Mouse (Mus musculus) fibroblast of lung, adult 2 months (primary cell): ENCODE measurements around the gene Dnajc17.

Experiments
- DNase-seq: peaks from one replicate; pipeline ENCODE4 v3.0.0-alpha.2; 2011; ENCODE audit warnings: low read depth

The Dnajc17 gene

DNA sequence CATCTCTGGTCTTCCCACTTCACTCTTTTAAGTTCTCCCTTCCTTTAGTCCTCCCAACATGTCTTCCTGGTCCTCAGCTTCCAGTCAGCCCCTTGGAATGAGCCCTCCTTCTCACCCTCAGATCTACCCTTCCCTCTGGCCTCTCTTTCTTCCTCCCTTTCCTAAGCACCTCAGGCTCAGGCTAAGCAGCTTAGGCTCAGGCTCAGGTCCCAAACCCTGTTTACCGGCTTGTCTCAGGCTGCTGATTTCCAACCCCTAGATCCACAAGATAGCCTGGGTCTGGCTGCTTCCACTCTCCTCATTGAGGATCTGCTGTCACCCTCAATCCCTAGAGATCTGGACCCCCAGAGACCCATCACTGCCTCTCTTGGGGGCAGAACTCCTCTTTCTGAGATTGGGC lies 10.5 kb downstream of the Dnajc17 start:
- DNase-seq, result no peak

DNA sequence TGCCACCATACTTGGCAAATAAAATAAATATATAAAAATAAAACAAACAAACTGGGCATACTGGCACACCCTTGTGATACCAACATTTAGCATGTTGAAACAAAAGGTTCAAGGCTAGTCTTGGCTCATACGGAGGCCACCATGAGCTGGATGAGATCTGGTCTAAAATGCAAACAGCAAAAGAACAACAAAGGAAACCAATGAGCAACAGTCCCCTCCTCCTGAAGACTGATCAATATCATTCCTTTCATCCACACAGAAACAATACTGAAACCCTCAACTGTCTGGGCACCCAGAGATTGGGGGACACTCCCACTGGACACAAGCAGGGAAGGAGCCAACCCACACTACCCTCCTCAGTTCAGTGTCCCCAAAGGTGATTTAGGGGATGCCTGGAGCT lies 11.1 kb downstream of the Dnajc17 start:
- no peak for DNase-seq

DNA sequence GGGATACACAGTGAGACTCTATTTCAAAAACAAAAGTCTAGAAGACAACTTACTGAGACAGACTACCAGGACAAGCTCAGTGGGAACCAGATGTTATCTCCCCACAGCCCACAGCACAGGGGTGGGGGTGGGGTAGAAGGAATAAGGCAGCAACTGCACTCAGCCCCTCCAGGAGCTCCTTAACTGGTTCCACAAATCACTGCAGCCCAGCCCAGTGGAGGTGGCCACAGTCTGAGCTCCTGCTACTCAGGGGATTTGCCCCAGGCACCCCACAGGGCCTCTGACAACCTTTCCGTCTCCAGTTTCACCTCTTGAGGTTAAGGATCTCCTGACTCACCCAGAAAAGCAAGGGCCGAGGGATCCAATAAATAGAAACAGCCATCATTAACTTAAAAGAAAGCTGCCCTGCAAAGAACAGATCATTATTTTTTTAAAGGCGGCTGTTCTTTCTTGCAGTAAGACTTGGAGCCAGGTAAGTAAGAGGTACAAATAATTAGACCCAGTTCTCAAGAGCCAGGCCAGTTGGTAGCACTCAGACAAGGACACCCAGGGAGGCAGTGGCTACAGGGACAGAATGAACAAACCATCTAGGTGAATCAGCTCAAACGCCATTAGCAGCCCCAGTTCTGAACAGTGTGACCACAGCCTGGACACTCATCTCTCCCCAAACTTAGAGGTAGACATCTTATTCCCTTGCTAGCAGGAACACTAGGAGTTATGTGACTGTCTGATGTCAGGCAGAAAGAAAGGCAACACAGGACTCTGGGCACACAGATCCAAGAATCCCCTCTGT lies 12.1 kb downstream of the Dnajc17 start:
- DNase-seq, result no peak

DNA sequence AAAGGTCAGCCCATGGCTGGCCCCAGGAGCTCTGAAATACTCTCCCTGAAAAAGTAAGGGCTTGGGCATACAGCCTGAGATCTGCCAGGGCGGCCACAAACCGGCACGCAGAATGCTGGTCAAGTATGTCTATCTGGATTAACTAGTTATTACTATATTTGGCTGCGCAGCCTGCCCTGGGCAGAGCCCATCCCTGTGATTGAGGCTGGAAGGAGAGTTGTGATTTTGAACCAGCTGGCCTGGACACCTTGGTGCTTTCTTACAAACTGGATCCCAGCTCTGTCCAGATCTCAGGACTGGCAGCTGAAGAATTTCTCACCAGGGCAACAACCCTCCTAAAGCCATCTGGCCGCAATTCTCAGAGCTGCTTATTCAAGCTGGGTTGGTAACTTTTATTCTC lies 14.5 kb downstream of the Dnajc17 start:
- DNase-seq, result no peak

DNA sequence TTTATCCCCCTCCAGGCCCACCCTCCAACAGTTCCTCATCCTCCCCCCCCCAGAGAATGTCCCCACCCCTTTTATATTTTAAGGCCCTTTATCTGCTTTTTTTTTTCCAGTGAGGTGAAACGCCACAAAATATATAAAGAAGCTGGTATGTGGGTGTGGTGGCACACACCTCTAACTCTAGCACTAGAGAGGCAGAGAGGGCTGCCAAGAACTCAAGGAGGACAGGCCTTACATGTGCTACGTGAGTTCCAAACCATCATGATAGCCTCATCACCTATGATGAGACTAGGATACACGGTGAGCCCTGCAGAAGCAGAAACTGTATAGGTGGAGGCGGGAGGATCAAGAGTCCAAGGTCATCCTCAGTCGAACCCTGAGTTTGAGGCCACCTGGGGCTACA lies 17.6 kb downstream of the Dnajc17 start:
- no peak for DNase-seq

DNA sequence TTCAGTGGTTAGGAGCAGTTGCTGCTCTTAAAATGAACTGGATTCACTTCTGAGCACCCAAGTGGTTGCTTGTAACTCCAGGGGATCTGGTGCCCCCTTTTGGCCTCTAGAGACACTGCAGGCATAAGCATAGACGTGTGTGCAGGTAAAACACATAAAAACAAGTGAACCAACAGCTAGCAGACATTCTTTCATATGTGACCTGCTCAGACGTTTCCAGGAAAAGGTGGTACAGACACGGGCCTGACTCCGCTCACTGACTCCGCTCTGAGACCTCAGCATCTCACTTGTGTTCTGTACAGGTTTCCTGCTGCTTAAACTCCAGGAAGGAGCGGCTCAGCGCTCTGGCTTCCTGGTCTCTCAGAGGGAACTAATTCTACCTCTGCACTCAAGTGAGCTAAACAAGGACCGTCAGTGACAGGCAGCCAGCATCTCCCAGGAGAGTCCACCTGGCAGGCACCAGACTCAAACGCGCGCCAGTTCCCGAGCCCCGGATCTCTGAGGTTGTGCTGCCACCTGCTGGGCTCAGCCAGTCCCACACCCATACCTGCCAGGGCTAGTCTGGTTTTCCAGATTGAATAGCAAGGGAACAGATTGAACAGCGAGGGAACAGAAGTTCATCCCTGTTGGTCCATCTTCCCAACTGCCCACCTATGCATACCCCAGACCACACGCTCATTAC lies 19.4 kb downstream of the Dnajc17 start:
- no peak for DNase-seq

DNA sequence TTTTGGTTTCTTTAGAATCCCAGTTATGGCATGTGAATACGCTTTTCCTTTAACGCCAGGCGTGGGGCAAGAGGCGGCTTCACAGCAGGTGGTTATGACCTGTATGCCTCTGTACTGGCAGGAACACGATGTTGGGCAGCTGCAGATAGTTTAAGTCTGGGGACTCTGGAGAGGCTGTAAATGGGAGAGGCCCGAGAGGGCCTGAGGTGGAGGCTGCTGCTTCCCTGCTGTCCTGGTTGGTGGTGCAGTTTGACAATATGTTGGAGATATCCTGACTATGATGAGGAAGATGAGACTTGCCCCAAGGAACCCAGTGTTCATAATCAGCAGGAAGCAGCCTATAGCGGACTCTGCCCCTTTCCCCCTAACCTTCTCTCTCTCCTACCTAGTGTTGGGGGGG lies 25.7 kb downstream of the Dnajc17 start:
- DNase-seq, result no peak

DNA sequence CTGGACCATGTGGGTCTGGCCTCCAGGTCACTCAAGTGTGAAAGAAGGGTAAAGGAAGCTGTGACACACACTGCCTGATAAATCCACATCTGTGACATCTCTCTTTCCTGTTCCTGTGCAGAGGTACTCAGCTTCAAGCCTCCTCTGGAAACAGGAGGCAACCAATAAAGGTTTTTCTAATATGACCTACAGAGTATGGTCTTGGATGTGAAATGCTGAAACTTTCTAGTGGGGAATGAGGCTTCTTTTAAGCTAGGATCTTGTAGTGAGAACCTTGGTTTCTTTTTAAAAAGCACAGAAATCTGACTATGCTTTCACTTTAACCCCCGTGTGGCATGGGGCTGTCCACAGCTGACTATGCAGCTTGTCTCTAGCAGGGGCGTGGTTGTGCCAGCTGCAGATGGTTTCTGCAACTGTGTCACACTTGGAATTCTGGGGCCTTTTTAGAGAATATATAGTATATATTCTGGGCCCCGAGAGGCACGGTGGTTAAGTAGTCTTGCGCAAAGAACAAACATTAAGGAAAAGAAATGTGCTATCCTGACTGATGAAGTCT lies 31.1 kb downstream of the Dnajc17 start:
- DNase-seq, result no peak

DNA sequence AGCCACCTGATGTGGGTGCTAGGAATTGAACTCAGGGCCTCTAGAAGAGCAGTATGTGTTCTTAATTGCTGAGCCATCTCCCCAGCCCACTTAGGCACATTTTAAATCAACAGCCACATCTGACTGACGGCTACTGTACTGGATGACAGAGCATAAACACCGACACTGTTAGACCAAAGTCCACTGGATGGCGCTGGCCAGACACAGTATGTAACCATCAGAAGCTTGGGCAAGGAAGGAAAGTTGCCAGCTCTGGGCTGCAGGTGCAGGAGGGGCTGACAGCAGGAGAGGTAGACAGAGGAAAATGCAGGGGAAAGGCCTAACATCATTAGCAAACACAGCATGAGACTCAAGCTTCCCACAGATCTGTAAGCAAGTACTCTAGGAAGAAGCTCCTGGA lies 31.8 kb downstream of the Dnajc17 start:
- DNase-seq, result no peak

DNA sequence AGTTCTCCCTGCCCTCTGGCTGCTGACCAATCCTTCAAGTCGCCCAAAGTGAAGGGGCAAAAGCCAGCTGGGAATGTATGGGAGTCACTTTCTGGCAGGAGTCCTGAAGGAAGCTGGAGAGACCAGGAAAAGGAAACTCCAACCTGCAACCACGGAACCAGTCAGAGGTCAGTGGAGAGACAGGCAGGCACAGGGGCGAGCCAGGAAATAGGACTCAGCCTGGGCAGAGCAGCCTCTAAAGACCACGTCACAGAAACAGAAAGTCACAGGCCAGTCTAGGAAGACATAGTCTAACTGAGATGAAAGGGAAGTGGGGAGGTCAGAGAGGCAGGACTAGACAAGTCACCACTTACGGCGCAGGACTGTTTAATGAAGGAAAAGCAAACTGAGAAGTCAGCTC lies 33.0 kb downstream of the Dnajc17 start:
- DNase-seq, result no peak

DNA sequence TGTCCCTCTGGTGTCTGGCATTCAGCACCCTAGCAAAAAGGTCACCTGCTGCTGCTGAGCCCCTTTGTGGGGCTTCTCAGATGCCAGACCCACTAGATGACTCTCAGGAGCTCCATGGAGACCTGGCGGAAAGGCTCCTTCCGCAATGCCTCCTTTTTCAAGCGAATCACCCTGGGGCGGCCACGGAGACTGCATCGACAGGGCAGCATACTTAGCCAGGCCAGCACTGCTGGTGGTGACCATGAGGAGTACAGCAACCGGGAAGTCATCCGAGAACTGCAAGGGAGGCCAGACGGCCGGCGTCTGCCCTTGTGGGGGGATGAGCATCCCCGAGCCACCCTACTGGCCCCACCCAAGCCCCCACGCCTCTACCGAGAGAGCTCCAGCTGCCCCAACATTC lies 33.7 kb downstream of the Dnajc17 start:
- no peak for DNase-seq

DNA sequence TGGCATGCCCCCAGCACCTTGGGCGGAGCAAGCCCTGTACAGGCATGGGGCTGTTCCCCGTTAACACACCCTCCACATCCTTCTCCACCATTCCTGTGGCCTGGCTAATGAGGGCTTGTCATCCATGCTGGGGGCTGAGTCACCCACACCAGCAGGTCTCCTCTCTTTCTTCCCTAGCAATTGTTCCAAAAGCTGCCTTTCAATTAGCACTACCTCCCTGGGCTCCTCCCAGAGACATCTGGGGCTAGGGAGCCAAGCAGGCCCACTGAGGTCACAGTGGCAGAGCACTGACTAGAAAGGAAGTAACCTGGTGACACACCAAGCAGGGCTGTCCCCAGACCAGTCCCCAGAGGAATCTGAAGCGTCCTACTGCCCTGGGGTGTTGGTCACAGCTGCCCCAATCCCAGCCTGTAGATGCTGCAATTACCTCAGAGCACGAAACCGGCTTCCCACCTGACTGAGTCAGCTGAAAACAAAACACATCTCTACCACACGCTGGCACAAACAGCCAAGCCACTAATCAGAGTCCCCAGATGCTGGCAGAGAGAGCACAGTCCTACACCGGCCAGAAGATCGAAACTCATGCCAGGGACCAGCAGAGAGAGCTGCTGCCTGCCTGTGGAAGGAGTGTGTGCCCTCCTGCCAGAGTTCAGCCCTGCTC lies 34.5 kb downstream of the Dnajc17 start, which contains the start of gene Gm14137:
Gene Gm14137, plus strand, starts transcription at position 519 of the 661 bp plus-strand sequence.
- peak; percentile 88 for DNase-seq

DNA sequence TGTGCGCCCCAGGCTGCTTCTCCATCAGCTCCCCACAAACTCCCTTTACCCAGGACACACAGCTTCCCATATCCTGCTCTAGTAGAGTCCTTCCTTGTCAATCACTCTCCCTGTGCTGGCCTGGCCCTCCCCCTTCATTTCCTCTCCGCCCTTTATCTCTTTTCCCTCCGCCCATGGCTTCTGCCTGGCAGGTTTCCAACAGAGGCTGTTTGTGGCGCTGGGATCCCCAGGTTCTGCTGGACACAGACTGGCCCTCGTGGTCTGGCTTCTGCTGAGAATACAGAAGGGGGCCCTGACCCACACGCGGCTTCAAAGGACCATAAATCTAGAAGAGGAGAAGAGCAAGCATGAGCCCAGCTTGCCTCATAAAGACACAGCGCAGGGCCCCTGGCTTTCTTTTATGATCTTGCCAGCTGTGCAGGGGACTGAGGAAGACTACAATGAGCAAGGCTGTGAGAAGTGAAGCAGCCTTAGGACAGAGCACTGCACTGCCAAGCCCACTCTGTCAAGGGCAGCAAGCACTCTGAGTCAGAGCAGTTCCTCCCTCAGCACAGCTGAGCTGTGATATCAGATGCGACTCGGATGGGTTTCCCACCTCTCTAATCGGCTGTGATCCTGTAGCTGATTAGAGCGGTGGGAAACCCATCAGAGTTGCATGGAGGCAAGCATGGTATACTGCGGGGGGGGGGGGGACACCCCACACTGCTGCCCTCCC lies 35.6 kb downstream of the Dnajc17 start:
- DNase-seq, result no peak

DNA sequence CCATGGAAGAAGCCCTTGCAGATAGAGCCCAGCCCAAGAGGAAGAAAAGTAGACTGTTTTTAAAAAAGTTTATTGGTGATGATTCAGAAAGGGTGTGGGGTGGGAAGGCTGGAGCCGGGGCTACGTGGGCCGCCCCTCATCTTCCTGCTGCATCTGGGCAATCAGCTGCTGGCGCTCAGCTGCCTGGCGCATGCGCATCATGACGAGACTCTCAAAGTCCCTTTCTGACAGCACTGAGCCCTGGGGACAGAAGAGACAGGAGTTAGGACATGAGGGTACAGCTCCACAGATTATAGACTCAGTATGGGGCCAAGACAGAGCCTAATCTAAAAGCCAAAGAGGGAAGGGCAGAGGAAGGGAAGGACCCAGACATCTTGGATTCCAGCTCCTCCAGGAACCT lies 36.1 kb downstream of the Dnajc17 start:
- DNase-seq, result no peak

DNA sequence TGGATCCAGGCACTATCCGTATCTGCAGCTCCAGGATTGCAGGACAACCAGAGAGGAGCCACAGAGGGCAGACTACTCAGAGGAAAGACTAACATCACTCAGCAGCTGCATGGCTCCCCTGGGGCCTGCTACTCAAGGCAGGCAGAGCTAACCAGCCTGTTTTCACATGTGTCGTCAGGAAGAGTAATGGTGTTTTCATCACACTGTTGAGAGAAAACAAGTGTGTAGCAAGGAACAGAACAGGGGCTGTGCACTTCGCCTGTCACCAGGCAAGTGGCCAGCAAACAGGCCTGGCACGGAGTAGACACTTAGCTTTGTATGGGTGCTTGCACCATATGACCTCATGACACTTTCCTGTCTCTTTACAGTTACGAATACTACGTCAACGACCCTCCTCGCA lies 37.0 kb downstream of the Dnajc17 start:
- no peak for DNase-seq

DNA sequence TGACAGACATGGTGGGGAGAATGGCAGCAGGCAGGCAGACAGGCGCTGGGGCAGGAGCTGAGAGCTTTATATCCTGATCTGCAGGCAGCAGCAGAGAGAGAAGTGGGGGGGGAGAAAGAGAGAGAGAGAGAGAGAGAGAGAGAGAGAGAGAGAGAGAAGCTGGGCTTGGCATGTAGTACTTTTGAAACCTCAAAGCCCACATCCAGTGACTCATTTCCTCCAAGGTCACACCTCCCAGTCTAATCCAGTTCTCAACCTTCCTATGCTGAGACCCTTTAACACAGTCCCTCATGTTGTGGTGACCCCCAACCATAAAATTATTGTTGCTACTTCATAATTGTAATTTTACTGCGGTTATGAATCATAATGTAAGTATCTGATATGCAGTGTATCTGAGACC lies 38.3 kb downstream of the Dnajc17 start:
- no peak for DNase-seq

DNA sequence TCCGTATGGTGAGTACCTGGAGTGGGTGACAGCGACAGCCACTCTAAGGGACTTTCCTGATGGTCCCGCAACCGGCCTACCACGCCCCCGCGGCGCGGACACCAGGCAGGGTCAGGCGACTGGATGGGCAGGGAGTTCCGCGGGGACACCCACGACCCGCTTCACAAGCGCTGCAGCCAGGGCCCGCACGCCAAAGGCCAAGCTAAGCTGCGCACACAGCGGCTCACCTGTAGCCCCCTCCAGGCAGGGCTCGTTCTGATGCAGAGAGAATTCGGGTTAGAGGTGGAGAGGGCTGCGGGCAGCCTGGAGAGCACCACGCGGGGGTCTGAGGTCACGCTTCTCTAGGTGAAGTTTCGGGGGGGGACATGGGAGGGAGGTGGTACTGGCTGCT lies 40.7 kb downstream of the Dnajc17 start:
- no peak for DNase-seq

DNA sequence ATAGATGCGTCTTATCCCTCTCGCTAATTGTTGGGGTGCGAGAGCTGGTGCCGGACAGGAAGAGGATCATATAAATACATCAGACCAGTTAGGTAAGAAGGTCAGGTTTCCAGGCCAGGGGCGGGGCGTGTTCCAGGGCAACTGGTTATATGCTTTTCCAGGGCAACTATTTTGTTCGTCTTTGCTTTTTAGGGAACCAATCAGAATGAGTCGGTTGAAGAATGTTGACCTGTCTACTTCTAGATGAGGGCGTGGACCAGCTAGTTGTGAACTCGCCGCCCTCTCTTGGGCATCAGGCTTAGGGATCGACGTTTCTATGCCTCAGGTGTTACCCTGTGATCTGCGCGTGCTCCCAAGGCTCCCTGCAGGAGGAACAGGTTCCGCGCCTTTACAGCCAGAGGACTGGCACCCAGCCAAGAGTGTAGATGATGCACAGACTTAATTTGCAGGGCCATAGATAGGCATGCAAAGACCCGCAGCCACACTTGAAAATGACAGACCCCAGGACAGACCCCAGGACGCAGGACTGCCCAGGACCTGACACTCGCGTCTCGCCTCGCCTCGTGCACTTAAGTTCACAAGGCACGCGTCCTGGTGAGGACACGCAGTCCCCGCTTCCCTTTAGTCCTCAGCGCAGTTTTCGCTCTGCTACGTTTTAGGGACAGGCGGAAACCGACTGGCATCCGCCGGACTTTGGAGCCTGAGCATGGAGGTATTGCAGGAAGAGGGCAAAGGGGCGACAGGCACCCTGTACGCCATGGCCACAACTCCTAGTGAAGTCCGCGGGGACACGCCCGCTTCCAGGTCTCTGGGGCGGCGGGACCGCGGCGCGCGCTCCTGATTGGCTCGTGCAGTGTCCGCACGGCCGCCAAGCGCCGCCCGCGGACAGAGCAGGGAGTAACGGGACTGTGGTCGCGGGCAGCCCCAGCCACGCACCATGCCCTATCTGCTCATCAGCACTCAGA lies 41.4 kb downstream of the Dnajc17 start, which contains the start of gene Gchfr:
Gene Gchfr, plus strand, starts transcription at position 873 of the 965 bp plus-strand sequence.
- DNase-seq, result no peak

DNA sequence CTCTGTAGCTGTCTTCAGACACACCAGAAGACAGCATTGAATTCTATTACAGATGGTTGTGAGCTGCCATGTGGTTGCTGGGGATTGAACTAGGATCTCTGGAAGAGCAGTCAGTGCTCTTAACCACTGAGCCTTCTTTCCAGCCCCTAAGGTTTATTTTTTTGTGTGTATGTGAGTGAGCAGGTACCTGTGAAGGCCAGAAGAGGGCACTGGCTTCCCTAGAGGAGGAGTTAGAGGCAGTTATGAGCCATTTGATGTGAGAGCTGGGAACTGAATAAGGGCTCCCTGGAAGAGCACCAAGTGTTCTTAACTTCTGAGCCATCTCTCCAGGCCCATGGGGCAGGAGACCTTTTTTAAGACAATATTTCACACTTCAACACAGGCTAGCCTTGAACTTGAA lies 43.2 kb downstream of the Dnajc17 start:
- DNase-seq, result no peak

DNA sequence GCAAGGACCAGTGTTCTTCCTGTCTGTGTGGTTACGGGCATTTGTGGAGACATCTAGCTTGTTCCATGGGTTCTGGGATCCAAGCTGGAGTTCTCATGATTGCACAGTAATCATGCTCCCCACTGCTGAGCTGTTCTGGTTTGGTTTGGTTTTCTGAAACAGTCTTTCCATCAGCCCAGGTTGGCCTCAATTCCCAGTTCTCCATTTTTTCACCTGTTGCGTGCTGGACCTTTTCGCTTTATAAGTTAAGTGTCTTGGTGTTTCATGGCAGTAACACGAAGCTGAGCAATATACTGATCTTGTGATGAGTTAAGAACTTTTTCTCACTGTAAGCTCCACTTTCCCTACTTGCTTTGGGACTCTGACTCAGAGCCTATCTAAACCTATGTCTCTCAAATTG lies 44.6 kb downstream of the Dnajc17 start:
- no peak for DNase-seq

DNA sequence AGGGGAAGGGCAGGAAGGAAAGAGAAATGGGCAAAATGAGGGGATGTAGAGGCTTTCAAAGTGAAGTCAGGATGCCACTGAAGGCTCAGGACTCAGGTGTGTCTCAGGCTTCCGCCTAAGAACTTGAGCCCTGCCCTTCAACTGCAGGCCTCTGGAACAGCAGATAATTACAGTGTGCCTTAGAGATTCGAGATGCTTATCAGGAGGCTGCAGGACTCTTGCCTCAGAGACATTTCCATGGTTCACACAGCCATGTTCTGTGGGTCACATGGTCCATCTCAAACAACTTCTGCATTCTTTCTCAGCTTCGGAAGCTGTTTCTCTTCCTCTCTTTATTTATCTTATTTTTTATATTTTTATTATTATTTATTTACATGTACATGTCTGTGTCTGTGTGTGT lies 45.5 kb downstream of the Dnajc17 start:
- no peak for DNase-seq
